Mouse (Mus musculus): ENCODE results near the gene Srgap2. TPM values are rescaled to one million over a fixed set of nuclear protein-coding genes. Genes with fewer than 3 reads are reported as not detected.
"Not testable (repeated sequence)": the region's sequence is repeated elsewhere in the genome, so short reads cannot be mapped to it uniquely, and the experiment has no call there.

The Srgap2 gene
- total RNA-seq, 2 experiments from 2014 or later = 19.5 TPM

- peak; percentile 55 to 78 for DNase-seq
Observed at GRCm38 (mm10) chr1:131345422-131346419, 181.4 kb downstream of the Srgap2 start.

GRCm38 (mm10) chr1:131344691-131345090 is 182.5 kb downstream of the Srgap2 start:
- peak in 1 of 2 experiments; percentile 34 for DNase-seq

- no peak for DNase-seq
Observed at GRCm38 (mm10) chr1:131336017-131336416, 191.1 kb downstream of the Srgap2 start.

GRCm38 (mm10) chr1:131335604-131336003 is 191.5 kb downstream of the Srgap2 start:
- DNase-seq = no peak

- no peak for DNase-seq
Observed at GRCm38 (mm10) chr1:131331180-131331579, 196.0 kb downstream of the Srgap2 start.

GRCm38 (mm10) chr1:131329093-131329492 is 198.1 kb downstream of the Srgap2 start:
- not testable (repeated sequence) for DNase-seq

- no peak for DNase-seq
Observed at GRCm38 (mm10) chr1:131327167-131327566, 200.0 kb downstream of the Srgap2 start.

- DNase-seq = no peak
Observed at GRCm38 (mm10) chr1:131324816-131325463, 202.2 kb downstream of the Srgap2 start.

GRCm38 (mm10) chr1:131319598-131320330 is 207.4 kb downstream of the Srgap2 start:
- DNase-seq = no peak

- DNase-seq = no peak
Observed at GRCm38 (mm10) chr1:131318397-131318796, 208.8 kb downstream of the Srgap2 start.

- DNase-seq = no peak
Observed at GRCm38 (mm10) chr1:131317625-131318024, 209.5 kb downstream of the Srgap2 start.

- DNase-seq = no peak
Observed at GRCm38 (mm10) chr1:131311284-131311683, 215.9 kb downstream of the Srgap2 start.

GRCm38 (mm10) chr1:131310237-131310818 is 216.8 kb downstream of the Srgap2 start:
- no peak for DNase-seq

GRCm38 (mm10) chr1:131300750-131301149 is 226.4 kb downstream of the Srgap2 start:
- DNase-seq = no peak

- DNase-seq = no peak
Observed at GRCm38 (mm10) chr1:131299788-131300187, 227.4 kb downstream of the Srgap2 start.

GRCm38 (mm10) chr1:131299240-131299639 is 227.9 kb downstream of the Srgap2 start:
- DNase-seq = no peak

GRCm38 (mm10) chr1:131298171-131298570 is 229.0 kb downstream of the Srgap2 start:
- no peak for DNase-seq

- DNase-seq = no peak
Observed at GRCm38 (mm10) chr1:131296726-131297125, 230.4 kb downstream of the Srgap2 start.

GRCm38 (mm10) chr1:131295200-131295599 is 232.0 kb downstream of the Srgap2 start:
- no peak for DNase-seq

GRCm38 (mm10) chr1:131293922-131294250 is 233.3 kb downstream of the Srgap2 start:
- no peak for DNase-seq

GRCm38 (mm10) chr1:131293221-131293921 is 233.8 kb downstream of the Srgap2 start:
- DNase-seq = no peak

GRCm38 (mm10) chr1:131290648-131291047 is 236.5 kb downstream of the Srgap2 start:
- DNase-seq = peak; percentile 56 to 78

Measured in heart, adult 18-20 months (tissue).